Mouse (Mus musculus): Measurements from ENCODE around the gene Psmd5. TPM values are rescaled to one million over a fixed set of nuclear protein-coding genes. Genes with fewer than 3 reads are reported as not detected.

Gene Psmd5
- polyA plus RNA-seq, 1 experiment from 2014 or later, result 68.0 TPM

DNA sequence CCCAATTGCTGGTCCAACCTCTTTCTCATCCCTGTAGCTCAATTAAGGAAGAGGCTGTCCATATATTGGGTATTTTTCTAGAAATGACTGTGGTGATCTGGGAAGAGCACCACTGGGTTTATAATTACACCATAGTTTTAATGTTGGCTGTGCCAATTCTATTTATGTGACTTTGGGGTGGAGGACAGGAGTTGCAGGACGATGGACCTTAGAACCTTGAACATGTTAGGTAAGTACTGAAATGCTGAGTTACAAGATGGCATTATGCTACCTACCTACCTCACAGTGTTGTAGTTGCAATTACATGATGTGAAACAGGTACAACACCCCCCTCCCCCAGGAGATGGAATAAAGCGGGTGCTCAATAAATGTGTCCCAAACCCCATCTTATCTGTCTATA is 8.0 kb upstream of the Psmd5 start:
- Histone ChIP-seq H3K27me3 (ENCODE audit: control insufficient read depth, insufficient read depth, low read length) (peaks cover 5% of the 10 kb centered on the region; the same call in 1 of the 2 replicates), H3K36me3 (ENCODE audit: control insufficient read depth, insufficient read depth, low read length) (no peaks in the 10 kb centered on the region), H3K9ac (ENCODE audit: low read depth, low read length) (no peak overlapping the region), H3K27ac (ENCODE audit: low read depth, low read length) (no peak overlapping the region), H3K4me1 (ENCODE audit: control insufficient read depth, insufficient read depth, low read length) (no peaks in the 10 kb centered on the region), H3K9me3 (replicated peaks; ENCODE audit: control insufficient read depth, low read length) (no peaks in the 10 kb centered on the region), H3K4me3 (ENCODE audit: low read depth, low read length) (no peak overlapping the region), H3K4me2 (no peak overlapping the region)
- whole genome bisulfite sequencing (ENCODE audit: insufficient replicate concordance), result 86% methylated on average over 2 of the region's 2 CpGs
- ATAC-seq (replicated peaks; ENCODE audit: insufficient number of reproducible peaks, low FRiP score, low TSS enrichment), result no peak

DNA sequence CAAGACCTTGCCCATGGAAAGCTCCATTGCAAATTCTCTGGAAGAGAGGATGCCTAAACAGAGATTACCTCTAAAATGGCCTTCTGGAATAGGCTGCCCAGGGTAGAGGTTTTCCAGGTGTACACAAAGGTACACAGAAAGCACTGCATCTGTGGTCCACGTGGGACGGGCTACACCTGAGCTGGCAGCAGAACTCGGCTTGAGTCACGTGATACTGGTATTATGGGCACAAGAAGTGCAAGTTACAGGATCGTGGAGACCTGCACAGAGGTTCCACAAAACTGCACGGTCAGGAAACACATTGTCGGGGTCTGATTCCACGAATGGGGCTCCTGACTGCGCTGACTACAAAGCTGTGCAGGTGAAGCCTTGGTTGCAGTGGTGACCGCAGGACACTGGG is 5.3 kb upstream of the Psmd5 start:
- H3K9me3 ChIP-seq (replicated peaks; ENCODE audit: control insufficient read depth, low read length), result no peaks in the 10 kb centered on the region
- no peak for ATAC-seq (replicated peaks; ENCODE audit: insufficient number of reproducible peaks, low FRiP score, low TSS enrichment)
- no peaks in the 10 kb centered on the region for H3K36me3 ChIP-seq (ENCODE audit: control insufficient read depth, insufficient read depth, low read length)
- H3K27me3 ChIP-seq (ENCODE audit: control insufficient read depth, insufficient read depth, low read length), result peaks cover 7% of the 10 kb centered on the region
- H3K4me3 ChIP-seq (ENCODE audit: low read depth, low read length), result no peak overlapping the region
- no peak overlapping the region for H3K9ac ChIP-seq (ENCODE audit: low read depth, low read length)
- H3K27ac ChIP-seq (ENCODE audit: low read depth, low read length), result no peak overlapping the region
- 78% methylated on average over 10 of the region's 10 CpGs for WGBS (ENCODE audit: insufficient replicate concordance)
- H3K4me1 ChIP-seq (ENCODE audit: control insufficient read depth, insufficient read depth, low read length), result no peaks in the 10 kb centered on the region
- no peak overlapping the region for H3K4me2 ChIP-seq

DNA sequence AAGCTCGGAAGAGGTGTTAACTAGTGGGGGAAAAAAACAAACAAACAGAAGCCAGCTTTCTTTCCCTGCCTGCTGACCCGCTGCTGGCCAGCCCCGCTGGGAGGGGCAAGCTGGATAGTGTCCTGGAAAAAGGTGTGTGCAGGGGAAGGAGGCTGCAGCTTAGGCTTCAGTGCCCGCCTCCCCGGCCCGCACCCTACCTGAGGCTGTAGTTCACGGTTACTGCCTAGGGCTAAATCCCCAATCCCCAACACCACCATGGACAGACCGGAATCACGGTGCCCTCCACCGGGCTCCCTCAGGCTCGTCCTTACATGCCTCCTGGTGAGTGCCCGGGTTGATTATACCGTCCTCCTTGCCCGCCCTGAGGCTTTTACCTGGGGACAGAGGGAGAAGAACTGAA is 497 bp downstream of the Psmd5 start, which contains the start of gene Cutal:
Gene Cutal (plus strand): TSS at position 126 of the 400 bp plus-strand sequence.
- Histone ChIP-seq H3K27ac (ENCODE audit: low read depth, low read length) (no peak within 1 kb of the TSS), H3K36me3 (ENCODE audit: control insufficient read depth, insufficient read depth, low read length) (no peaks in the 10 kb centered on the region), H3K9ac (ENCODE audit: low read depth, low read length) (peak within 1 kb of the TSS; percentile 59), H3K9me3 (replicated peaks; ENCODE audit: control insufficient read depth, low read length) (no peaks in the 10 kb centered on the region), H3K4me2 (peak within 1 kb of the TSS; percentile 68), H3K4me1 (ENCODE audit: control insufficient read depth, insufficient read depth, low read length) (peaks cover 18% of the 10 kb centered on the region), H3K27me3 (ENCODE audit: control insufficient read depth, insufficient read depth, low read length) (peaks cover 15% of the 10 kb centered on the region), H3K4me3 (ENCODE audit: low read depth, low read length) (peak within 1 kb of the TSS; percentile 36)
- WGBS (ENCODE audit: insufficient replicate concordance), result under 1% methylated on average over 14 of the region's 14 CpGs
- ATAC-seq (replicated peaks; ENCODE audit: insufficient number of reproducible peaks, low FRiP score, low TSS enrichment), result no peak

DNA sequence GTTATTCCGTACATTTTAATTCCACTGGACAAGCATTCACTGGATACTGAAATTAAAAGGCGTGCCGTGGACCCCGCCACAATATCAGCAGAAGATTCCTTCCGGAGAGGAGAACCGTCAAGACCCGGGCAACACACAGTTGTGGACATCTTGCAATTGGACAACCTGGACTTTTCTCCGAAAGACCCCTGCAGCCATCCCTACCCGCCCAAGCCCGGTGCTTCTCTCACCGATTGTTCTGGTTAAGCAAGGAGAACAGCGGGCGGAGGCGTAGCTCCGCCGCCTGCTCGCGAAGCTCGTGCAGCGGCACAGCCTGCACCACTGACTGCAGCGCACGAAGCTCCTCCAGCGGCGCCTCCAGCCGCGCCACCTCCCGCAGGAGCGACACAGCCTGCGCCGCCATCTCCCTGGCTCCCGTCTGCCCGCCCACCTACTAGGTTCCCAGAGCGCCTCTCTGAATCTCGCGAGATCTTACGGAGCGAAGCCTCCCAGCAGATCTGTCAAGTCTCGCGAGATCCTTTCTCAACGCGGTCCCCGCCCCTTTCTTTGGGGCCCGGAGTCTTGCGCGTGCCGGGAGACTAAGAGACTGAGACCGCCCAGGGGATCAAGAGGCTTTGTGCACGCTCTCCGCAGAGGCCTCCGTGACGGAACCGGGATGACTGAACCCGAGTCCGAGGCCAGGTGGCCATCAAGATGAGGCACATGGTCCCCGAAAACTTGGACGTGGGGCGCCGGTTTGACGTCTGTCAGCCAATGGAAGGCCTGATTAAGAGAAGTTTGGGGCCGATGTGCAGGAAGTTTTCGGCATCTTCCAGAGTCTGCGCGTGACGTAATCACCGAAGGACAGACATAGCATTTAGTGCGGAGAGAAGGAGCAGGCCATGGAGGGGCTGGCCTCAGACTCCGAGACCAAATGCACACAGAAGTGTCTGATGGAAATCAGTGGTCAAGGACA is 4.0 kb downstream of the Psmd5 start:
- Histone ChIP-seq H3K36me3 (ENCODE audit: control insufficient read depth, insufficient read depth, low read length) (no peaks in the 10 kb centered on the region), H3K4me3 (ENCODE audit: low read depth, low read length) (peak overlapping the region; percentile 89), H3K9ac (ENCODE audit: low read depth, low read length) (peak overlapping the region; percentile 98), H3K4me2 (peak overlapping the region; percentile 66), H3K9me3 (replicated peaks; ENCODE audit: control insufficient read depth, low read length) (no peaks in the 10 kb centered on the region), H3K4me1 (ENCODE audit: control insufficient read depth, insufficient read depth, low read length) (peaks cover 20% of the 10 kb centered on the region), H3K27ac (ENCODE audit: low read depth, low read length) (peak overlapping the region; percentile 93), H3K27me3 (ENCODE audit: control insufficient read depth, insufficient read depth, low read length) (peaks cover 15% of the 10 kb centered on the region)
- peak; percentile 96 for ATAC-seq (replicated peaks; ENCODE audit: insufficient number of reproducible peaks, low FRiP score, low TSS enrichment)
- under 1% methylated on average over 67 of the region's 67 CpGs for WGBS (ENCODE audit: insufficient replicate concordance)

DNA sequence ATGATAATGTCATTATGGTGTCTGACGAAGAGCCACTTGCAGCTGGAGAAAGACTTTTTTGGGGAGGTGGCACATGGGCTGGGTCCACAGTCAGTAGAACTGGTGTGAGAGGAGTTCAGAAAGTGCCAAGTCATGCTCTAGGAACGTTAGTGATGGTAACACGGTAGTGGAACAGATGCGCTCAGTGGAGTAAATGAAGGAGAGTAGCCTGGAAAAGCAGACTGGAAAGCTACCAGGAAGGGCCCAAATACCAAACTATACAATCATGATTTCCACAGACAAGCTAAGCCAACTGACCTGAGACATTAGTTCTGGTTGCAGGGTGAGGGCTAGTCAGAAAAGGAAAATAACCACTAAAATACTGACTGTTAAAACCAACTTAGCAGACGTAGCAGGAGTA is 5.1 kb downstream of the Psmd5 start:
- WGBS (ENCODE audit: insufficient replicate concordance), result 36% methylated on average over 5 of the region's 5 CpGs
- Histone ChIP-seq H3K27me3 (ENCODE audit: control insufficient read depth, insufficient read depth, low read length) (peaks cover 12% of the 10 kb centered on the region), H3K27ac (ENCODE audit: low read depth, low read length) (peak overlapping the region; percentile 46), H3K4me2 (peak overlapping the region; percentile 66), H3K9me3 (replicated peaks; ENCODE audit: control insufficient read depth, low read length) (no peaks in the 10 kb centered on the region), H3K36me3 (ENCODE audit: control insufficient read depth, insufficient read depth, low read length) (peaks cover 9% of the 10 kb centered on the region), H3K4me3 (ENCODE audit: low read depth, low read length) (peak overlapping the region; percentile 89), H3K4me1 (ENCODE audit: control insufficient read depth, insufficient read depth, low read length) (peaks cover 20% of the 10 kb centered on the region), H3K9ac (ENCODE audit: low read depth, low read length) (peak overlapping the region; percentile 62; the same call in 1 of the 2 replicates)
- no peak for ATAC-seq (replicated peaks; ENCODE audit: insufficient number of reproducible peaks, low FRiP score, low TSS enrichment)

DNA sequence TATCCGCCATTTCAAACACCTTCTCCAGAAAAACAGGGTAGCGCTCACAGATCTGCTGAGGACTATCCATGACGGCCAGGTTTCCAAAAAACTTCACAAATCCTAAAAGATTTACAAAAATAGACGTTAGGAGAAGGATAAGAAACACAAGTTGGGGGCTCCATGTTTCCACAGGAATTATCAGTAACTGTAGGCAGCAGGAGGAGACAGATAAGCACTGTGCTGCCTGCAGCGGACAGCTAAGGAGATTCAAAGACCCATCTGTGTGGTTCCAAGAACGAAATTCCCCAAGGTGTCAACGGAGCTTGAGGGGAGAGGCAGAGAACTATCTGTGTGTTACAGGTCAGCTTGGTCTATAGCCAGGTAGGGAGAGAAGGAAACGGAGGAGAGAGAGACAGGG is 17.0 kb downstream of the Psmd5 start:
- no peak overlapping the region for H3K4me2 ChIP-seq
- no peak overlapping the region for H3K27ac ChIP-seq (ENCODE audit: low read depth, low read length)
- H3K9ac ChIP-seq (ENCODE audit: low read depth, low read length), result no peak overlapping the region
- no peaks in the 10 kb centered on the region for H3K4me1 ChIP-seq (ENCODE audit: control insufficient read depth, insufficient read depth, low read length)
- H3K4me3 ChIP-seq (ENCODE audit: low read depth, low read length), result no peak overlapping the region
- no peaks in the 10 kb centered on the region for H3K27me3 ChIP-seq (ENCODE audit: control insufficient read depth, insufficient read depth, low read length)
- peaks cover 45% of the 10 kb centered on the region for H3K36me3 ChIP-seq (ENCODE audit: control insufficient read depth, insufficient read depth, low read length)
- WGBS (ENCODE audit: insufficient replicate concordance), result 73% methylated on average over 8 of the region's 8 CpGs
- no peak for ATAC-seq (replicated peaks; ENCODE audit: insufficient number of reproducible peaks, low FRiP score, low TSS enrichment)
- H3K9me3 ChIP-seq (replicated peaks; ENCODE audit: control insufficient read depth, low read length), result no peaks in the 10 kb centered on the region

DNA sequence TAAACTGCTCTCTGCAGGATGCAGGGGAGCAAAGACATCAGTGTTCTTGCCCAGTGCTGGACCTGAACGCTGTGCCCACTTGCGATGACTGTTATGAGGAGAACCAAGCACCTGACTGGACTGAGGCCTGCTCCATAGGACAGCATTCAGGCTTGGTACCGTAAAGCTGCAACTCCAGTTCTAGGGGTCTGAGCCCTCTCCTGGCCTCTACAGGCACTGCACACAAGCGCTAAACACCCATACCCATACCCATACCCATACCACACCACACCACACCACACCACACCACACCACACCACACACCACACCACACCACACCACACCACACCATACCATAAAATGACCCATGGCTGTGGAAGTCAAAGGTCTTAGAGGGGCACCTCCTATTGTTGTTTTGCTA is 19.5 kb downstream of the Psmd5 start:
- 93% methylated on average over 4 of the region's 4 CpGs for WGBS (ENCODE audit: insufficient replicate concordance)
- H3K27me3 ChIP-seq (ENCODE audit: control insufficient read depth, insufficient read depth, low read length), result no peaks in the 10 kb centered on the region
- no peak overlapping the region for H3K4me2 ChIP-seq
- no peak overlapping the region for H3K9ac ChIP-seq (ENCODE audit: low read depth, low read length)
- no peaks in the 10 kb centered on the region for H3K4me1 ChIP-seq (ENCODE audit: control insufficient read depth, insufficient read depth, low read length)
- peaks cover 45% of the 10 kb centered on the region for H3K36me3 ChIP-seq (ENCODE audit: control insufficient read depth, insufficient read depth, low read length)
- no peak overlapping the region for H3K4me3 ChIP-seq (ENCODE audit: low read depth, low read length)
- H3K27ac ChIP-seq (ENCODE audit: low read depth, low read length), result no peak overlapping the region
- ATAC-seq (replicated peaks; ENCODE audit: insufficient number of reproducible peaks, low FRiP score, low TSS enrichment), result no peak
- H3K9me3 ChIP-seq (replicated peaks; ENCODE audit: control insufficient read depth, low read length), result no peaks in the 10 kb centered on the region

DNA sequence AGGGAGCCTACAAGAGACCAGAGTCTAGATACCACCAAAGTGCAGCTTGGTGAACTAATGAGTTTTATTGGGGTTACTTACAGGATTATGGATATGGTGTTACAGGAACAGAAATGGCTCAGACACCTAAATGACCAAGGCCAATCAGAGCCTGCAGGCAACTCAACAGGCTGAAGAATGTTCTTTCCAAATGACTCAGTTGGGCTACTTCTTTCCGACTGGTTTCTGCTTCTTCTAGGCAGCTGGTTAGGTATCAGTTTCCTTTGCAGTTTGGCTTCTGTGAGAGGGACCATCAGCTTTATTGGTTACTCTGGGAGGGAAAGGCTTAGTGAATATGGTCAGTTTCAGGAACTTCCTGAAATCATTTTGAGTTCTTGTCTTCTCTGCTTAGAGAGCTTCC is 27.1 kb downstream of the Psmd5 start:
- no peak overlapping the region for H3K4me3 ChIP-seq (ENCODE audit: low read depth, low read length)
- H3K27ac ChIP-seq (ENCODE audit: low read depth, low read length), result no peak overlapping the region
- WGBS (ENCODE audit: insufficient replicate concordance), result 87% methylated on average over 1 of the region's 1 CpGs
- H3K4me1 ChIP-seq (ENCODE audit: control insufficient read depth, insufficient read depth, low read length), result no peaks in the 10 kb centered on the region
- H3K36me3 ChIP-seq (ENCODE audit: control insufficient read depth, insufficient read depth, low read length), result peaks cover 10% of the 10 kb centered on the region
- H3K4me2 ChIP-seq, result no peak overlapping the region
- no peaks in the 10 kb centered on the region for H3K9me3 ChIP-seq (replicated peaks; ENCODE audit: control insufficient read depth, low read length)
- no peak overlapping the region for H3K9ac ChIP-seq (ENCODE audit: low read depth, low read length)
- H3K27me3 ChIP-seq (ENCODE audit: control insufficient read depth, insufficient read depth, low read length), result no peaks in the 10 kb centered on the region
- no peak for ATAC-seq (replicated peaks; ENCODE audit: insufficient number of reproducible peaks, low FRiP score, low TSS enrichment)

Data from heart, embryonic 11.5 days (tissue).